Mouse (Mus musculus) thymus, adult 2 months (tissue): ENCODE results near the gene Zmym4. TPM values are rescaled to one million over a fixed set of nuclear protein-coding genes. Genes with fewer than 3 reads are reported as not detected.
"Not testable (repeated sequence)": the region's sequence is repeated elsewhere in the genome, so short reads cannot be mapped to it uniquely, and the experiment has no call there.

Experiments
- DNase-seq: peaks from one replicate; pipeline ENCODE4 v3.0.0; 2021
- H3K27ac ChIP-seq: fragments of 200-500 bp; 2 replicates; pipeline ENCODE4 v1.5.1; 2012; ENCODE audit warnings: low read length, control low read depth; ENCODE audit not compliant: control insufficient read depth, insufficient read depth
- H3K27me3 ChIP-seq: fragments of 200-500 bp; 2 replicates; pipeline ENCODE4 v1.6.1; 2012; ENCODE audit warnings: mild to moderate bottlenecking, low read length, moderate library complexity, mixed read lengths; ENCODE audit not compliant: control insufficient read depth, insufficient read depth
- H3K36me3 ChIP-seq: fragments of 200-500 bp; 2 replicates; pipeline ENCODE4 v1.6.1; 2012; ENCODE audit warnings: mild to moderate bottlenecking, low read length, moderate library complexity; ENCODE audit not compliant: control insufficient read depth, insufficient read depth
- H3K4me1 ChIP-seq: fragments of 200-500 bp; replicated peaks from 2 replicates; pipeline ENCODE4 v1.6.1; 2012; ENCODE audit warnings: low read length; ENCODE audit not compliant: control insufficient read depth, insufficient read depth
- H3K4me3 ChIP-seq: fragments of 200-500 bp; 2 replicates; pipeline ENCODE4 v1.5.1; 2012; ENCODE audit warnings: mild to moderate bottlenecking, low read length, control low read depth, moderate library complexity; ENCODE audit not compliant: control insufficient read depth, insufficient read depth
- CTCF ChIP-seq: fragments of 200-500 bp; IDR thresholded peaks from 2 replicates; pipeline ENCODE4 v1.5.1; 2012; ENCODE audit warnings: mild to moderate bottlenecking, control low read depth, low read length, moderate library complexity, borderline replicate concordance; ENCODE audit not compliant: control insufficient read depth, poor library complexity, insufficient read depth; ENCODE audit errors: extremely low read depth
- POLR2A ChIP-seq: fragments of 200-500 bp; IDR thresholded peaks from 2 replicates; pipeline ENCODE4 v1.6.1; 2012; ENCODE audit warnings: mild to moderate bottlenecking, low read length, control low read depth, moderate library complexity; ENCODE audit not compliant: control insufficient read depth, poor library complexity, insufficient read depth; ENCODE audit errors: extremely low read depth
- WGBS: fragments of 180-500 bp; shearing (Covaris S2); methylation state at CpG from one replicate; pipeline ENCODE4 v1.1.7; 2018; 5-methylcytosine and 5-hydroxymethylcytosine counted together
- polyA plus RNA-seq: library from polyadenylated mRNA; depleted of rRNA; stranded (reverse); fragments of >200 nt; gene quantifications from 2 replicates; pipeline ENCODE4 v1.2.3, GENCODE M21; 2012

Zmym4 gene
- polyA plus RNA-seq, 1 experiment, result 8.9 TPM

GRCm38 (mm10) chr4:126977467-126977866 is 9.5 kb upstream of the Zmym4 start:
- TF ChIP-seq POLR2A, result no peak
- no peak overlapping the region for H3K27ac ChIP-seq
- no peaks in the 10 kb centered on the region for H3K36me3 ChIP-seq
- no peak overlapping the region for H3K4me3 ChIP-seq
- peak; percentile 49 for DNase-seq
- no peaks in the 10 kb centered on the region for H3K27me3 ChIP-seq
- H3K4me1 ChIP-seq, result no peaks in the 10 kb centered on the region

GRCm38 (mm10) chr4:126967241-126967863 is 583 bp downstream of the Zmym4 start:
- H3K36me3 ChIP-seq, result no peaks in the 10 kb centered on the region

GRCm38 (mm10) chr4:126958682-126959081 is 9.3 kb downstream of the Zmym4 start:
- H3K4me1 ChIP-seq, result no peaks in the 10 kb centered on the region; the same call in 1 of the 2 replicates
- no peak overlapping the region for H3K27ac ChIP-seq
- no peaks in the 10 kb centered on the region for H3K27me3 ChIP-seq
- H3K4me3 ChIP-seq, result no peak overlapping the region
- DNase-seq, result no peak
- H3K36me3 ChIP-seq, result no peaks in the 10 kb centered on the region
- no peak for TF ChIP-seq POLR2A
- TF ChIP-seq CTCF, result no peak

More at GRCm38 (mm10) chr4:126967241-126967863, 583 bp downstream of the Zmym4 start:
- WGBS, result 1% methylated on average over 37 of the region's 53 CpGs
- TF ChIP-seq POLR2A (no peak), CTCF (no peak)
- Histone ChIP-seq H3K27me3 (no peaks in the 10 kb centered on the region), H3K4me3 (peak overlapping the region; percentile 89), H3K4me1 (no peaks in the 10 kb centered on the region), H3K27ac (no peak overlapping the region)
- DNase-seq, result peak; percentile 28

- Histone ChIP-seq H3K4me1 (no peaks in the 10 kb centered on the region; the same call in 1 of the 2 replicates), H3K36me3 (no peaks in the 10 kb centered on the region), H3K4me3 (no peak overlapping the region), H3K27ac (no peak overlapping the region), H3K27me3 (no peaks in the 10 kb centered on the region)
- 94% methylated on average over 2 of the region's 2 CpGs for WGBS
- no peak for DNase-seq
- no peak for TF ChIP-seq POLR2A
- TF ChIP-seq CTCF, result no peak
Observed at GRCm38 (mm10) chr4:126958261-126958660, 9.7 kb downstream of the Zmym4 start.

GRCm38 (mm10) chr4:126957434-126957833 is 10.5 kb downstream of the Zmym4 start:
- DNase-seq, result no peak
- H3K36me3 ChIP-seq, result no peaks in the 10 kb centered on the region
- H3K27ac ChIP-seq, result no peak overlapping the region
- H3K4me3 ChIP-seq, result no peak overlapping the region
- no peaks in the 10 kb centered on the region; the same call in 1 of the 2 replicates for H3K4me1 ChIP-seq
- no peaks in the 10 kb centered on the region for H3K27me3 ChIP-seq
- 97% methylated on average over 3 of the region's 3 CpGs for WGBS
- TF ChIP-seq POLR2A, result no peak
- TF ChIP-seq CTCF, result no peak

- DNase-seq, H3K27ac ChIP-seq, H3K4me3 ChIP-seq, H3K36me3 ChIP-seq, H3K27me3 ChIP-seq, H3K4me1 ChIP-seq: not testable (repeated sequence)
- WGBS, result 94% methylated on average over 4 of the region's 4 CpGs
Observed at GRCm38 (mm10) chr4:126950801-126951200, 17.1 kb downstream of the Zmym4 start.

- 96% methylated on average over 3 of the region's 3 CpGs for WGBS
Observed at GRCm38 (mm10) chr4:126943421-126943820, 24.5 kb downstream of the Zmym4 start.

More at GRCm38 (mm10) chr4:126943421-126943820, 24.5 kb downstream of the Zmym4 start:
- Histone ChIP-seq H3K4me1 (no peaks in the 10 kb centered on the region), H3K4me3 (no peak overlapping the region), H3K36me3 (peaks cover 4% of the 10 kb centered on the region; the same call in 1 of the 2 replicates), H3K27me3 (no peaks in the 10 kb centered on the region), H3K27ac (no peak overlapping the region)
- DNase-seq, result no peak
- TF ChIP-seq POLR2A (no peak), CTCF (no peak)
